In the genomic region with DNA sequence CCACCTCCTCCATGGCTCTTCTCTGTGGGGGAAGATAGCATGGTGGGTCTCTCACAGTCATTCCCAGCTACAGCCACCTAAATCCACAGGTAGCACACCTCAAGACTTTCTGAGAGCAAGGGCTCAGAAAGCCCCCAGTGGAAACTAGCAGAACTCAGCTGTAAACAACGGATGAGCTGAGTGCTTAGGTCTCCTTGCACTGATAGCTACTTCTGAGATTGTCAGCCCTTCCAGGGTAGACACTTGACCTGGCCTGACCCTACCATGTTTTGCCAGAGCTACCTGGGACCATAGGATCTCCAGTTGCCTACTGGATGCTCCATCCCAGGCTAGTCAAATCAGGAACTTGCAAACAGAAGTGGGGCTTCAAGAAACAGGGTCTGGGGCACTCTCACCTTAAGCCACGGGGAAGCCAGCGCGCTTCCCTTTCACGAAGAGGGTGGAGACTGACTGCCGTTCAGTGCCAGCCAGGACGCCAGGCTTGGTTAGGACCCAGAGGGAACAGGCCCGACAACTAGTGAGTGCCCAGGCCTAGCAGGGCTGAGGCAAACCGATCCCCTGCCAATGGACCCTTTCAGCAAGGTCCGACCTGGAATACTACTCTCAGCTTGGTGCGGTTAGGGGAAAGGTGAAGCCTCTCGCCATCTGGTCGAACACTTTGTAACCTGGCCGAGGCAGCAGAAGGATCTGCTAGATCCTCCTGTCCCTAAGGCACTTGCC, we compare ENCODE assay signal across 8 mouse cellular contexts. TPM values are rescaled to one million over a fixed set of nuclear protein-coding genes. Genes with fewer than 3 reads are reported as not detected.
DNase-seq lines count a peak whose midpoint lies in the region; ATAC-seq and TF ChIP-seq lines count a peak whose summit lies in the region.

No protein-coding gene starts in this region.

- H3K4me3 ChIP-seq in testis, adult 2 months (ENCODE audit: control insufficient read depth, low read depth, low read length), result peak overlapping the region; percentile 83
- H3K4me3 ChIP-seq in liver, embryonic 12.5 days, result peak overlapping the region; percentile 77
- peak overlapping the region; percentile 82 for H3K4me3 ChIP-seq in neural tube, embryonic 15.5 days (replicated peaks)

- peak overlapping the region; percentile 88 for H3K9ac ChIP-seq in liver, embryonic 12.5 days
- peak overlapping the region; percentile 92 for H3K9ac ChIP-seq in neural tube, embryonic 15.5 days (replicated peaks)

- peak overlapping the region; percentile 95 for H3K4me2 ChIP-seq in liver, embryonic 12.5 days
- peak overlapping the region; percentile 78 for H3K4me2 ChIP-seq in neural tube, embryonic 15.5 days

- no peaks in the 10 kb centered on the region for H3K27me3 ChIP-seq in testis, adult 2 months (ENCODE audit: control insufficient read depth, insufficient read depth, low read length)
- no peaks in the 10 kb centered on the region for H3K27me3 ChIP-seq in liver, embryonic 12.5 days (replicated peaks)
- no peaks in the 10 kb centered on the region for H3K27me3 ChIP-seq in neural tube, embryonic 15.5 days (replicated peaks)

- H3K27ac ChIP-seq in testis, adult 2 months (ENCODE audit: control insufficient read depth, insufficient read depth, low read depth, low read length), result peak overlapping the region; percentile 86
- peak overlapping the region; percentile 90 for H3K27ac ChIP-seq in liver, embryonic 12.5 days
- peak overlapping the region; percentile 100 for H3K27ac ChIP-seq in neural tube, embryonic 15.5 days (replicated peaks)

- no peak for TF ChIP-seq CTCF in testis, adult 2 months (IDR thresholded peaks at IDR 0.05; ENCODE audit: control insufficient read depth, insufficient read depth, insufficient replicate concordance, low read depth, low read length)

- TF ChIP-seq POLR2A in testis, adult 2 months (IDR thresholded peaks at IDR 0.05; ENCODE audit: control insufficient read depth, low read depth, low read length), result peak; percentile 27; the same call in 1 of the 2 replicates

- ATAC-seq in CD4-positive, CD25-positive, alpha-beta regulatory T cell, adult 4 months, result no peak
- no peak for ATAC-seq in liver, embryonic 12.5 days
- no peak for ATAC-seq in neural tube, embryonic 15.5 days (ENCODE audit: low FRiP score)

- H3K9me3 ChIP-seq in liver, embryonic 12.5 days (replicated peaks), result no peaks in the 10 kb centered on the region
- no peaks in the 10 kb centered on the region for H3K9me3 ChIP-seq in neural tube, embryonic 15.5 days (replicated peaks)

- WGBS in liver, embryonic 12.5 days (ENCODE audit: insufficient replicate concordance), result 2% methylated on average over 14 of the region's 14 CpGs
- WGBS in neural tube, embryonic 15.5 days, result under 1% methylated on average over 14 of the region's 14 CpGs

- peak; percentile 48 for DNase-seq in CD4-positive, CD25-positive, alpha-beta regulatory T cell, adult 2 months (ENCODE audit: low read depth, low spot score)
- DNase-seq in testis, postnatal 10 days (ENCODE audit: low spot score), result no peak
- DNase-seq in heart, postnatal 4 days, result peak; percentile 32
- DNase-seq in right cerebral cortex, adult 2 months (ENCODE audit: low spot score in 2 of 2), result no peak

- peaks cover 18% of the 10 kb centered on the region for H3K4me1 ChIP-seq in testis, adult 2 months (ENCODE audit: control insufficient read depth, insufficient read depth, low read length)
- H3K4me1 ChIP-seq in liver, embryonic 12.5 days, result peaks cover 50% of the 10 kb centered on the region
- peaks cover 45% of the 10 kb centered on the region for H3K4me1 ChIP-seq in neural tube, embryonic 15.5 days

- H3K36me3 ChIP-seq in testis, adult 2 months (ENCODE audit: control insufficient read depth, insufficient read depth, low read length), result no peaks in the 10 kb centered on the region; the same call in 1 of the 2 replicates
- peaks cover 51% of the 10 kb centered on the region for H3K36me3 ChIP-seq in liver, embryonic 12.5 days
- peaks cover 34% of the 10 kb centered on the region for H3K36me3 ChIP-seq in neural tube, embryonic 15.5 days

RNA-seq across cellular contexts. Expression of gene Fasn, which starts 1.4 kb away (rescaled TPM):
- polyA plus RNA-seq in CD4-positive, CD25-positive, alpha-beta regulatory T cell, adult 4 months (2017; shearing (Covaris generic)), result 10 to 100 TPM; 24.1 to 34.8 TPM
- polyA plus RNA-seq in testis, adult 2 months (2012; rRNA removed), result 71.2 and 72.1 TPM in 2 replicates
- total RNA-seq in heart, postnatal 4 days (2021), result 10 to 100 TPM; 59.3 to 63.9 TPM
- polyA plus RNA-seq in liver, embryonic 12.5 days (2016; fragmentation: Nextera tagmentation; extraction: Ambion mirVana), result 35.9 and 40.3 TPM in 2 replicates
- polyA plus RNA-seq in neural tube, embryonic 15.5 days (2015; fragmentation: Nextera tagmentation; extraction: Ambion mirVana), result 67.9 and 71.0 TPM in 2 replicates

RNA-seq across cellular contexts. Expression of gene Dus1l, which starts 26.8 kb away (rescaled TPM):
- 10 to 100 TPM; 31.4 to 35.3 TPM for polyA plus RNA-seq in CD4-positive, CD25-positive, alpha-beta regulatory T cell, adult 4 months (2017; shearing (Covaris generic))
- polyA plus RNA-seq in testis, adult 2 months (2012; rRNA removed), result 51.1 and 51.7 TPM in 2 replicates
- total RNA-seq in heart, postnatal 4 days (2021), result 10 to 100 TPM; 34.0 to 37.5 TPM
- 99.5 and 100.0 TPM in 2 replicates for polyA plus RNA-seq in liver, embryonic 12.5 days (2016; fragmentation: Nextera tagmentation; extraction: Ambion mirVana)
- polyA plus RNA-seq in neural tube, embryonic 15.5 days (2015; fragmentation: Nextera tagmentation; extraction: Ambion mirVana), result 45.4 and 52.4 TPM in 2 replicates

RNA-seq across cellular contexts. Expression of gene Gps1, which starts 38.9 kb away (rescaled TPM):
- polyA plus RNA-seq in CD4-positive, CD25-positive, alpha-beta regulatory T cell, adult 4 months (2017; shearing (Covaris generic)), result 100 to 1,000 TPM; 126 to 160 TPM
- polyA plus RNA-seq in testis, adult 2 months (2012; rRNA removed), result 233 and 245 TPM in 2 replicates
- 10 to 100 TPM; 73.0 to 78.0 TPM for total RNA-seq in heart, postnatal 4 days (2021)
- polyA plus RNA-seq in liver, embryonic 12.5 days (2016; fragmentation: Nextera tagmentation; extraction: Ambion mirVana), result 128 and 135 TPM in 2 replicates
- 266 and 277 TPM in 2 replicates for polyA plus RNA-seq in neural tube, embryonic 15.5 days (2015; fragmentation: Nextera tagmentation; extraction: Ambion mirVana)

RNA-seq across cellular contexts. Expression of gene Rfng, which starts 39.0 kb away (rescaled TPM):
- 1 to 10 TPM; 2.8 to 4.1 TPM for polyA plus RNA-seq in CD4-positive, CD25-positive, alpha-beta regulatory T cell, adult 4 months (2017; shearing (Covaris generic))
- 11.1 and 11.3 TPM in 2 replicates for polyA plus RNA-seq in testis, adult 2 months (2012; rRNA removed)
- total RNA-seq in heart, postnatal 4 days (2021), result 10 to 100 TPM; 13.2 to 13.3 TPM
- polyA plus RNA-seq in liver, embryonic 12.5 days (2016; fragmentation: Nextera tagmentation; extraction: Ambion mirVana), result 22.4 and 22.9 TPM in 2 replicates
- polyA plus RNA-seq in neural tube, embryonic 15.5 days (2015; fragmentation: Nextera tagmentation; extraction: Ambion mirVana), result 123 and 136 TPM in 2 replicates

Comparison
In these comparisons a context has a peak if more than half of its experiments do, and no peak if none do; other contexts are left out.
1. DNase-seq: peak in CD4-positive, CD25-positive, alpha-beta regulatory T cell, adult 2 months (single experiment) and heart, postnatal 4 days (single experiment); none in testis, postnatal 10 days (single experiment) and right cerebral cortex, adult 2 months (0 of 2).
2. Peak in every context shown above with its lines, with median percentiles within 50 percentile points of each other: H3K27ac ChIP-seq and H3K4me3 ChIP-seq.